Mouse (Mus musculus): ENCODE measurements at regions not wholly inside any gene's neighbourhood (a gene's known extent, or its start where the extent isn't known, plus 50 kb on each side); places are given as distances from the start of the nearest gene placed in this dataset.

- no peak for DNase-seq (ENCODE audit: extremely low spot score, low read depth, low spot score)
Measured at GRCm38 (mm10) chr14:24827381-24828031, 340.6 kb downstream of the Rps24 start.

- DNase-seq (ENCODE audit: extremely low spot score, low read depth, low spot score), result no peak
Measured at GRCm38 (mm10) chr14:24829001-24829400, 342.1 kb downstream of the Rps24 start.

GRCm38 (mm10) chr14:24833211-24833610 is 346.3 kb downstream of the Rps24 start:
- no peak for DNase-seq (ENCODE audit: extremely low spot score, low read depth, low spot score)

- DNase-seq (ENCODE audit: extremely low spot score, low read depth, low spot score), result no peak
Measured at GRCm38 (mm10) chr14:24838219-24838618, 351.3 kb downstream of the Rps24 start.

GRCm38 (mm10) chr14:24839056-24839455 is 352.1 kb downstream of the Rps24 start:
- DNase-seq (ENCODE audit: extremely low spot score, low read depth, low spot score), result no peak

- DNase-seq (ENCODE audit: extremely low spot score, low read depth, low spot score), result no peak
Measured at GRCm38 (mm10) chr14:24841715-24842496, 355.0 kb downstream of the Rps24 start.

GRCm38 (mm10) chr14:24843626-24844025 is 356.7 kb downstream of the Rps24 start:
- DNase-seq (ENCODE audit: extremely low spot score, low read depth, low spot score), result no peak

GRCm38 (mm10) chr14:24850491-24850890 is 363.6 kb downstream of the Rps24 start:
- no peak for DNase-seq (ENCODE audit: extremely low spot score, low read depth, low spot score)

GRCm38 (mm10) chr14:24854459-24854858 is 367.5 kb downstream of the Rps24 start:
- no peak for DNase-seq (ENCODE audit: extremely low spot score, low read depth, low spot score)

GRCm38 (mm10) chr14:24862171-24862570 is 375.2 kb downstream of the Rps24 start:
- DNase-seq (ENCODE audit: extremely low spot score, low read depth, low spot score), result no peak

- no peak for DNase-seq (ENCODE audit: extremely low spot score, low read depth, low spot score)
Measured at GRCm38 (mm10) chr14:24862661-24863060, 375.7 kb downstream of the Rps24 start.

- DNase-seq (ENCODE audit: extremely low spot score, low read depth, low spot score), result no peak
Measured at GRCm38 (mm10) chr14:24863116-24863515, 376.2 kb downstream of the Rps24 start.

- no peak for DNase-seq (ENCODE audit: extremely low spot score, low read depth, low spot score)
Measured at GRCm38 (mm10) chr14:24865579-24866230, 378.8 kb downstream of the Rps24 start.

GRCm38 (mm10) chr14:24867816-24868215 is 380.9 kb downstream of the Rps24 start:
- DNase-seq (ENCODE audit: extremely low spot score, low read depth, low spot score), result no peak

- no peak for DNase-seq (ENCODE audit: extremely low spot score, low read depth, low spot score)
Measured at GRCm38 (mm10) chr14:24868756-24869155, 381.8 kb downstream of the Rps24 start.

- no peak for DNase-seq (ENCODE audit: extremely low spot score, low read depth, low spot score)
Measured at GRCm38 (mm10) chr14:24870246-24870645, 383.3 kb downstream of the Rps24 start.

GRCm38 (mm10) chr14:24871392-24871998 is 384.6 kb downstream of the Rps24 start:
- no peak for DNase-seq (ENCODE audit: extremely low spot score, low read depth, low spot score)

- no peak for DNase-seq (ENCODE audit: extremely low spot score, low read depth, low spot score)
Measured at GRCm38 (mm10) chr14:24872931-24873330, 386.0 kb downstream of the Rps24 start.

GRCm38 (mm10) chr14:24873406-24873805 is 386.5 kb downstream of the Rps24 start:
- no peak for DNase-seq (ENCODE audit: extremely low spot score, low read depth, low spot score)

GRCm38 (mm10) chr14:24874426-24875155 is 387.7 kb downstream of the Rps24 start:
- DNase-seq (ENCODE audit: extremely low spot score, low read depth, low spot score), result no peak

GRCm38 (mm10) chr14:24875156-24875545 is 388.2 kb downstream of the Rps24 start:
- DNase-seq (ENCODE audit: extremely low spot score, low read depth, low spot score), result no peak
